Mouse (Mus musculus) cerebellum, postnatal 4 days (tissue): Measurements from ENCODE around the gene Ddx39.

ENCODE experiments used
- DNase-seq, 2 experiments: peaks; one replicate each; pipeline ENCODE4 v3.0.0; 2022; ENCODE audit warnings: low spot score in 2 of 2, mixed read lengths in 1 of 2

The Ddx39 gene

GRCm38 (mm10) chr8:83737346-83737745 lies 22.4 kb downstream of the Ddx39 start:
- DNase-seq: no peak

- DNase-seq: no peak
These were observed 23.0 kb downstream of the Ddx39 start for GRCm38 (mm10) chr8:83737852-83738562.

GRCm38 (mm10) chr8:83738949-83739710 lies 24.2 kb downstream of the Ddx39 start:
- no peak for DNase-seq

- DNase-seq: no peak
These were observed 24.9 kb downstream of the Ddx39 start for GRCm38 (mm10) chr8:83739711-83740468.

GRCm38 (mm10) chr8:83740586-83740975 lies 25.6 kb downstream of the Ddx39 start:
- DNase-seq: no peak

- DNase-seq: peak in 1 of 2 experiments; percentile 19
These were observed 26.2 kb downstream of the Ddx39 start, which contains the start of gene Adgre5 for GRCm38 (mm10) chr8:83740976-83741741. Gene Adgre5 (minus strand): TSS chr8:83741326.

- DNase-seq: no peak
These were observed 27.1 kb downstream of the Ddx39 start for GRCm38 (mm10) chr8:83741849-83742655.

- DNase-seq: no peak
These were observed 28.0 kb downstream of the Ddx39 start for GRCm38 (mm10) chr8:83742968-83743367.

- no peak for DNase-seq
These were observed 29.1 kb downstream of the Ddx39 start for GRCm38 (mm10) chr8:83744070-83744469.

- DNase-seq: peak in 1 of 2 experiments; percentile 36
These were observed 32.8 kb downstream of the Ddx39 start for GRCm38 (mm10) chr8:83747661-83748346.

- DNase-seq: no peak
These were observed 33.7 kb downstream of the Ddx39 start for GRCm38 (mm10) chr8:83748708-83749107.

- no peak for DNase-seq
These were observed 34.3 kb downstream of the Ddx39 start for GRCm38 (mm10) chr8:83749265-83749664.

GRCm38 (mm10) chr8:83754149-83754548 lies 39.2 kb downstream of the Ddx39 start:
- no peak for DNase-seq

- DNase-seq: no peak
These were observed 41.3 kb downstream of the Ddx39 start for GRCm38 (mm10) chr8:83756273-83756672.

- DNase-seq: no peak
These were observed 42.2 kb downstream of the Ddx39 start for GRCm38 (mm10) chr8:83757084-83757607.

- DNase-seq: no peak
These were observed 43.3 kb downstream of the Ddx39 start for GRCm38 (mm10) chr8:83758298-83758697.

- DNase-seq: no peak
These were observed 44.3 kb downstream of the Ddx39 start for GRCm38 (mm10) chr8:83759231-83759759.

- DNase-seq: peak in 1 of 2 experiments; percentile 53
These were observed 49.1 kb downstream of the Ddx39 start for GRCm38 (mm10) chr8:83764116-83764515.

GRCm38 (mm10) chr8:83764717-83765116 lies 49.7 kb downstream of the Ddx39 start:
- no peak for DNase-seq

GRCm38 (mm10) chr8:83765663-83766062 lies 50.7 kb downstream of the Ddx39 start:
- DNase-seq: no peak
